Mouse (Mus musculus) embryonic fibroblast, embryonic 13.5 days (primary cell): ENCODE results near the gene Plcd3.

ENCODE experiments used
- CTCF ChIP-seq: IDR thresholded peaks from 2 replicates; pipeline ENCODE4 v1.5.1; 2011; ENCODE audit warnings: mild to moderate bottlenecking, control low read depth, low read length, moderate library complexity, borderline replicate concordance; ENCODE audit not compliant: insufficient read depth
- POLR2A ChIP-seq: IDR thresholded peaks from 2 replicates; pipeline ENCODE4 v1.6.1; 2011; ENCODE audit warnings: low read depth, mild to moderate bottlenecking, control low read depth, low read length, moderate library complexity

- TF ChIP-seq CTCF (no peak), POLR2A (no peak)
Measured at GRCm38 (mm10) chr11:103068884-103069283, 32.6 kb downstream of the Plcd3 start.
